Mouse (Mus musculus): ENCODE measurements around the gene Ppfia1.

The Ppfia1 gene

DNA sequence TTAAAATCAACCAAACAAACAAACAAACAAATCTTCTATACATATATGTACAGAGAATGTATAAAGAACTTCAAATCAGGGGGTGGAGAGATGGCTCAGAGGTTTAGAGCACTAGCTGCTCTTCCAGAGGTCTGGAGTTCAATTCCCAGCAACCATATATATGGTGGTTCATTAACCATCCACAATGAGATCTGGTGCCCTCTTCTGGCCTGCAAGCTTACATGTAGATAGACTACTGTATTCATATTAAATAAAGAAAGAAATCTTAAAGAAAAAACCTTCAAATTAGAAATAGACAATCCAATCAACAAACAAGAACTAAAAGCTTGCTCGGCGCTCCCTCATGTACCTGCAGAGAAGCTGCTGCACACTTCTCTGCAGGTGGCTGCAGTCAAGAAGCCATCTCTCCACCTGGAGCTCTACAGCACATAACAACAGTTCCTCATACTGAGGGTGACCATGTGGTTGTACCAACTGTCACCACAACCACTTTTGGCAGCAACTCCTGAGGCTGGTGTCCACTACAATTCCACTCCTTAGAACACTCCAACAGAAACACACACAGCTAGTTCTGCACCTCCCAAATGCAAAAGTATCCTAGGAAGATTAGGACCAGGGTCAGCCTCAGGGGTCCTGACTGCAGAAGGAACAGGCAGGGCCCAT is 3.5 kb downstream of the Ppfia1 start:
- DNase-seq: peak; percentile 96

DNA sequence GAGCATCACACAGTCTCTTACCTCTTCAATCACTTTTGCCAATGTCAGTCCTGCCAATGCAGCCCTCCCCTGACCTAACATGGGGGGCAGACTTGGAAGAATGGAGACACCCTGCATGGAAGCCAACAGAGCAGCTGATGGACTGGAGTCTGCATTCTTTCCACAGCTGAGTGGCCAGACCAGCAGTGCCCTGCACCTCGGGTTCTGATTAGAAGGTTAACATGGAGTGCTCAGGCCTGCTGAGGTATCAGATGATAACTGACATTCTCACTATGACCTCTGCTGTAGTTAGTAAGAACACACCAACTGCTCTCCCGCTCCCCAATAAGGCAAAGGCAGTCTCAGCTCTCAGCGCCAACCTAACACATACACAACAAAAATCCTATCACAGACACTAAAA is 8.3 kb downstream of the Ppfia1 start:
- DNase-seq: peak; percentile 51

DNA sequence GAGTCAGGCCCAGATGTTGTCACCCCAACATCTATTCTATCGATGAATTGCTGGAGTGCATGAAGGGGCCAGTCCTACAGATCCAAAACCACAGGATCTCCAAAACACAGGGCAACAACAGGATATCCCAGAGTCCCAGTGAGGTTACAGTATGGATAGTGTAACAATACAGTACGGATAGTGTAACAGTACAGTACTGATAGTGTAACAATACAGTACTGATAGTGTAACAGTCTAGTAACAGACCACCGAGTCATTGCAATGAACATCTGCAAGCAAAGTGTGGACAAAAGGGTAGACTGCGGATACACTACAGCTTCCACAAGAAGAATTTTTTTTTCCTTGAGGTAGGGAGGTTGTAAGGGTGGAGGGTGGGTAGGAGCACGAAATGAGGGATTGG is 12.2 kb downstream of the Ppfia1 start:
- no peak for DNase-seq

DNA sequence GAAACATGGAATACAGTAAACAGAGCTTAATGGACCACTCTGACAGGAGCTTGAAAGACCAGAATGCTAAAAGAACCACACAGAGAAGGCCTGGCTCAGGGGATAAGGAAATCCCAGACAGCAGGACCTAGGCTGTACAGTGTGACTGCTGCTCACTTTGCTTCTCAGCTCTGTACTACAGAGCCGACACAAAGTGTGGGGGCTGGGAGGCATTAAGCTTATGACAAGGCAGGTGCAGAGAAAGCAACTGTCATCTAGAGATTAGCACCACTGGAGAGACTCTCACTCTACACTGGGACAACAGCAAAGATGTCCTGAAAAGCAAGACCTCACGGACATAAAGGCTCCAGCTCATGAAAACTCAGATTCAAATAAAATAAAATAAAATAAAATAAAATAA is 14.4 kb downstream of the Ppfia1 start:
- no peak for DNase-seq

DNA sequence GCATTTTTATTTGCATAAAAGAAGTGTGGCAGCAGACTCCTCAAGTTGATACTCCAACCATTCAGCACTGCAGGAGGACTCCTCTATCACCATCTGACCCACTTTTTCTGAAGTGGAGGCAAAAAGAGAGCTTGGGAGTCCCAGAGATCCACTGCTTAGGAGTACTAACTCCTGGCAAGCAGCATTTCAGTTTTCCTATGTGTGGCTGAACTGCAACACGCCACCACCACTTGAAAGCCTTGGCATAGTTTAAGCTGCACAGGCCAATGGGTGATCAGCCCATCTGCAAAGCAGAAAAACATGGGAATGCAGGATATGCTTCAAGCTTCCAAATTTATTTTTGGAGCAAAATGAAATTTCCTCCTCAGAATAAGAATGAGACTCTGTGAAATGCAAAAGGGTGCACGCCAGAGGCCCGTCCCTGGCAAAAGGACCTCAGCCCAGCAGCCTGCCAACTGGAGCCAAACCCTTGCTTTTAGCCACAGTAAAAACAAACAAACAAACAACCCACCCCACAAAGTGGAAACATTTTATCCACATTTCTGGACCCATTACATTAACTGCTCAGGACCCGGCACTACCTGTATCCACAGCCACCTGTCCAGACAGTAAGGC is 15.4 kb downstream of the Ppfia1 start:
- DNase-seq: no peak

DNA sequence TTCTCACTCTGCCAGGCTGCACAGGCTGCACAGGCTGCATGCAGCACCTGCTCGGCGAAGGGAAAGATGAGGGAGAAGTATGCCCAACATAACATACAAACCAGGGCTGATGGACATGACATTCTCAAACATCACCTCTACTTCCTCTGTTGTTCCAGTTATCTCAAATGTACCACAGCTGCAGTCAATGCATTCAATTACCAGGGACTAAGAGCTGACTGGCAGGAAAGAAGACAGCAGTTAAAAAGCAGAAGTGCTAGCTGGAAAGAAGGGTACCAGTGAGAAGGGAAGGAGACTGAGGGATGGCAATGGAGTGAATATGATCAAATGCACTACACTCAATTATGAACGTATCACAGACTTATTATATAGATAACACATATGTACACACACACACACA is 17.2 kb downstream of the Ppfia1 start:
- no peak for DNase-seq

DNA sequence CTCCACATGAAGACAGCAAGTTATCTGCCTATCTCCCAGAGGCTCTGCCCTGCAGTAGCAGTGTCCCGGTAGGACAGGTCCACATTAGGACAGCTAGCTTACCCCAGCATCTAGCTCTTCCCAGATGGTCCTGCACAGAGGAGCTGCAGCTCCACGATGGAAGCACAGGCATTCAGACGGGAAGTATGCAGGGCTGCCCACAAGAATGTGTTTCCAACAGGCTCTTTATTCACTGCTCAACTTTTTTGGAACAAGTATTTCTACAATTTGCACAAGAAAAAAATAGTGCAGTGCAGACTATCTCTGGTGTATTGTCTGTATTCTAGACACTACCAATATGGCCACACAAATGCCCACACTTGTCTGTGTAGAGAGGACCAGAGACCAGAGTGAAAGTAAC is 18.8 kb downstream of the Ppfia1 start:
- no peak for DNase-seq

DNA sequence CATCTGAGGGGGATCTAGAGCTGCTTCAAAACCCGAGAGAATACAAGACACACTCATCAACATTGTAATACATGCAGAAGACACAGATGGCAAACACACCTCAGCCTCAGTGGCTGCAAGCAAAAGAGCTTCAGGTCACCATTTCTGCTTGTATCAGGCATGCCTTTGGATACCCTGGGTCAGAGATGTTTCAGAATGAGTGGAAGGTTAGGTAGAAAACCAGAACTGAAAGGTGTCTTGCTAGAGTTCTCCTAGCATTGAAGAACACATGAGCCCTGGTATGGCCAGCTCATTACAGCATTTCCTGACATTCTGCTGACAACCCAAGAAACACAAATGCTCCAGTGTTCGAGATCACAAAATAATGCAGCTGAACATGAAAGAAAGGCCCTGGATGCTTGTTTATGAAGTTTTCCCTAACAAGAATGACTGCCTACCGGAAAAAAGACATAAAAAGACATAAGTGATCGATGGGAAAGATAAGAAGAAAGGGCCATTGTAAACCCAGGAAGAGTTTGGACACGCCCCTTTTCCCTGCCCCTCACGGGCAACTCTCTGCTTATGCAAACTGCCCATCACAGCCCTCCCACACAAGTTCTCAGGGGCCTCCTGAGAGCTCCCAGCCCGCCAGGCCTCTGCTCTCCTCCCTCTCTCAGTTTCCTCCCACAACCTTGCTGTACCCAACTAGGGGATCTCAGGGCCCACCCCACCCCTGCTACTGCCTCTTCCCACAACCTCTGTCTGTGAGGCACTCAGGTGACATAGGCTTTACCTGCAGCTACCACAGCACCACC is 21.7 kb downstream of the Ppfia1 start:
- no peak for DNase-seq

DNA sequence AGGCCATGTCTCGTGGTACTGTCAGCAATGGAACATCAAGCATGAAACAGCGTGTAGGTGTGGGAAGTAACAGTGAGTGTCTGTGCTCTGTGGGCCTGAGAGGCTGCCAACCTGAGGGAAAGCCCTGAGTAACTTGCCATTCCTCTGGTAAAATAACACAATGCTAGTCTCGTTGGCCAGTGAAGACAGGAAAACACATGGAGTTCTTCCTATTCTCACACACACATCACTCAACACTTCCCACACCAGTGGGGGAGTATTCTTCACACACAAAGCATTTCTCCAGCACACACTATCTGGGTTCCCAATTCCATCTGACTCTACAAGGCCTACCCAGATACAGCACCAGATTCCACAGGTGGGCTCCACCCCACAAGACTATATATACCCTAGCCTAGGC is 23.7 kb downstream of the Ppfia1 start:
- DNase-seq: no peak

DNA sequence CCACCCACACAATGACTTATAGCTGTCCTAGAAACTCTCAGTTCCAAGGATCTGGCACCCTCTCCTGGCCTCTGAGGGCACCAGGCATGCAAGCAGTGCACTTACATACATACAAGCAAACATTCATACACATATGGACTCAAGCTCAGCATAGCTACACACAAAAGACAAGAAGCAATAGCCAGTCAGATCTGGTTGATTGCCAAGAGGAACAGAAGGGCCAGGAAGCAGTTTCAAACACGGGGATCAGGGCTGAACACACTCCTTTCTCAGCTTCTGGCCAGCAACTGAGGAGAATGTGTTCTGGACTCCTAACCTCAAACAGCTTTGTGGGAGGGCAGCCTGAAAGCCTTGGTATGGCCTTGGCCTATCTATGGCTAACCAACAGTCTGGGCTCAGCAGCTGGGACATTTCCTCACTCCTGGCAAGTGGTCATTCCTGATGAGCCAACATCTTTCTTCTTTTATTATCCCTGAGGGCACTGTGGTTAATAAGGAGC is 25.8 kb downstream of the Ppfia1 start:
- peak; percentile 81 for DNase-seq

DNA sequence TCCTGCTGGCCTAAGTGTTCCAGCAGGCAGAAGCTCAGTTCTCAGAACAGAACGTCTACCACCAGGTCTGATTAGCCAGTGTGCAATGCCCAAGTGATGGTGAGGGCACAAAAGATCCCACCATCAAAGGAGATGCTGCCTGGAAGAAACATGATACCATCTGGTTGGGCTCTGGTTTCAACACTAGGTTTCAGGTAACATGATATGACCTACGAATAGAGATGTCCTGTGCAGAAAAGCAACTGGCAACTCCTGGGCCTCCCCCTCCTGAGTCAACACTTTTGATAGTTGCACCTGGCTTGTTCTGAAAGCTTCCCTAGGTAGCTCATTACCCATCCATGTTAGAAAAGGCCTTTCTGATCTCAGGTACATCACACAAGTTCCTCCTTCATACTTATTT is 26.9 kb downstream of the Ppfia1 start:
- DNase-seq: no peak

DNA sequence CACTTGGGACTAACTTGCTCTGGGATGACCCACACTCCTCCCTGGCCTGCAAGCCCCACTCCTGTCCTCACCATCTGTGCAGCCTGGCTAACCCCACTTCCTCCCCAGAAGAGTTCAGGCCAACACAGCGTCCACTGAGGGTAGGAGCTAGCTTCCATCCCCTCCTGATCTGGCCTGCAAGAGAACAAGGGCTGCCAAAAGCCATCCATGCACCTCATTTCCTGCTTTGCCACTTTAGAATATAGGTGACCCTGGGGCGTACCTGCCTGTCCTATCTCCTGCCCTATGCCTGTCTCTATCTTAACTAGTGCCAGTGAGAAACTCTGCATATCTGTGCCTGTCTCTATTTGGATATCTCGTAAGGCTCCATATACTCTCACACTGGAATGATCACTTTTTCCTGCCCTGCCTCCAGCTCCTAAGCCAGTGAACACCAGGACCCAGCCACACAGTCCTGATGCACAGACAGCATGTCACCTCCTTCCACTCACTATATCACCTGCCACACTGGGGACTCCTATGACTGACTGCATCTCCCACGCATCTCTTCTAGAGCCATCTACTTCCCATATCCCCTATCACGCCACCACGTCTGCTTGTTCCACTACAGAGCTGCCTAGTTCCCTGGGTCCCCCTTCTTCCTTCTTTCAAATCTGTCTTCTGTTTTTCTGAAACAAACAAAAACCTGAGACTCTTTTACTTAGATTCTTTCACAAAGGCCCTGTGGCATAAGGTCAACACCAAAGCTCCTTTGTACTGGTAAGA is 28.9 kb downstream of the Ppfia1 start:
- peak; percentile 92 for DNase-seq

DNA sequence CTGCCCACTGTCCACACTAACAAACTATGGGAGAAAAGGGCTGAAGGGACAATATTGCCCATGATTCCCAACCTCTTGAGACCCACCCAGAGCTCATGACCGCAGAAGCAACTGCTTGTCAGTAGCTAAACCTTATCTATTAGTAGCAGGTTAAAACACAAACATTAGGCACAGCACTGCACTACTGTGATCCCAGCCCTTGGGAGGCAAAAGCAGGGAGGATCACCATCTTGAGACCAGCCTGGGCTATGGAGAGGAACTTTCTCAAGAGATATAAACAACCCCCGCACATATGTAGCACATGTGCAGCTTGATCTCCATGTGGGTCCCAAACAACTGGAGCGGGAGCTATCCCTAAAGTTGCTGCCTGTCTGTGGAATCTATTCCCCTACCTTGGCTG is 30.1 kb downstream of the Ppfia1 start:
- no peak for DNase-seq

DNA sequence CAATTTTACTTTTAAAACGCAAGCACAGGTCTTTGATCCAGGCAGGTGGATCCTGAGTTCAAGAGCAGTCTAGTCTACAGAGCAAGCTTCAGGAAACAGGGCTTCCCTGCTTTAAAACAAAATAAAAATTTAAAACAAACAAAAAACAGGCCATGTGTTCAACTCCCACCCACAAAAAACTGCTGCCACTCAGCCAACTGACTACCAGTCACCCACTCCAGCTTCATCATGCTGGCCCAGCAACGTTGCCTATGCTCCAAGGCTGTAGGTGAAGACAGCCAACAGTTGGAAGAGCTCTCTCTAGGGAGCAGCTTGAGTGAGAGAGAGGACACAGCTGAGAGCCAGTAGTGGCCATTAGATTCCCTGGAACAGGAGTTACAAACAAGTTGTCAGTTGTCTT is 31.6 kb downstream of the Ppfia1 start:
- no peak for DNase-seq

DNA sequence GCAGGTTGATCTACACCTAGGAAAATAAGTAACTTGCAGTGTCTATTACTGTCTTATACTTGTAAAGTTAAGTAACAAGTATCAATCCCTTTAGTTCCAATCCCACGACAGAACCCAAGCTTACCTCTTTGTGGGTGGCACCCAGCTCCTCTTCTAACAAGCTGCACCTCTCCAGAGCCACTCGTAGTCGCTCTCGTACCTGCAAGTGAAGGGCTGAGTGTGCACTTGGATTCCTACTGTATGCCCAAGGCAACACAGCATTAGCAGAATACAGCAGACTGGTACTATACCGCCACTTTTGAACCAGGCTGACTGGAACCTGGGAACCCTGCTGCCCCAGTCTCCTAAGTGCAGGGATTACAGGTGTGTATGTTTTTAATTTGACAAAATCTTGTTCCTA is 33.7 kb downstream of the Ppfia1 start:
- DNase-seq: no peak

DNA sequence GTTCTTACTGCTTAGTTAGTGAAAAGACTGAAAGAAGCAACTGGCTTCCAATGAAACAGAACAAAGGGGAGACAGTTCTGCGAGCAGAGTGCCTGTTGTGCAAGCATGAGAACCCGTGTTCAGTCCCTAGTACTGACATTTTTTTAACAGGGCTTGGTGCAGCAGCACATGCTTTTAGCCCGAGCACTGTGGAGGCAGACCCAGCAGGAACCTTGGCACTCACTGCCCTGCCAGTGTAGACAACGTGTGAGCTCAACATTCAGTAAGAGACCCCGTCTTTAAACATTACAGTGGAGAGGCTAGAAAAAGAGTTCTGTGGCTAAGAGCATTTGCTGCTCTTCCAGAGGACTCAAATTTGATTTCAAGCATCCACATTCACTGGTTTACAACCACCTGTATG is 36.8 kb downstream of the Ppfia1 start:
- peak; percentile 38 for DNase-seq

DNA sequence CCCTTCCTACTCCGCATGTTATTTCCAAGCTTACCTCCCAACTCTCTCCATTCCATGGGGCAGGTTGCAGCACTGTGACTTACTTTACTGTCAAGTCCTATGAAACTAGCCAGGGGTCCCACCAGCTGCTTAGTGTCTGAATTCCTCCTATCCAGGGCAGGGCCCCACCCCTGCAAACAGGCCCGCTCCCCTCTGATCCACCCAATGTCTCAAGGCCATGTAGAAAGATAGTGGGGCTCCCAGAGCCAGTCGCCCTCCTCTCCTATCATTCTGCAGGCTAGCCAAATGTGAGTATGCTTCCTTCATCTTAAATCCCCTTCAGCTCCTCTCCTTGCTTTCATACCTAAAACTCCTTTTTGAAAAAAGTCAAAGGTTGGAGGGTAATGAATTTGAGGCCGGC is 44.4 kb downstream of the Ppfia1 start:
- no peak for DNase-seq

DNA sequence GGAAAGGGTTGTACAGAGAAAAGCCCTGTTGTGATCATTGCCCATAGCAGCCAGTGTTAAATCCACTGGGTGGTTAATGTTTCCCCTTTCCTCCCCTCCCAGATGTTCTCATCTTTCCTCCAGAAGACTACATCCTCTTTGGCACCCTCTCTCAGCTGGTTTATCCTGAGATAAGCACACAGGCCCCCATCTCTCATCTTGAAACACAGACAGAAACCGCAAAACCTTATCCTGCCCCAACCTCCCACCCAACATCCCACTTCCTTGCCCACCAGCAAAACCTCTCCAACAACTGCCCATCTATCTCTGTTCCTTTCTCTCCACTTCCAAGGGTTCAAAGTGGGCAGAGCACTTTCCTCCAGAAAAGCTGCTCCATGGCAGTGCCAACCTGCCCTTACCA is 46.7 kb downstream of the Ppfia1 start:
- no peak for DNase-seq

DNA sequence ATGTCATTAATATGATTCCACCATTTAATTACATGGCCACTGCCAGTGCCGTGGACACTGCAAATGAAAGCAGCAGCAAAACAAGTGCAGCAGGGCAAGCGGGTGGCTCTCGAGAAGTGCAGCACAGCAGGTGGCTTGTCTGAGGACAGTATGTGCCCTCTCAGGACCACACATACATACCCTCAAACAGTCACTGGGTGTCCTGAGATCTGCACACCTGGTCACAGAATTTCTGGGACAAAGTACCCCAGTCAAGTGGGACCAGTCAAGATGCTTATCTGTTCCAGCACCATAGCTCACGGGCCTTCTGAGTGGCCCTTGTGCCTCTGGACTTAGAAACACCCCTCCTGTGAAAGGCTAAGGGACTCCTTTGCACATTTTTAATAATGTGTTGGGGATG is 49.6 kb downstream of the Ppfia1 start:
- DNase-seq: no peak

DNA sequence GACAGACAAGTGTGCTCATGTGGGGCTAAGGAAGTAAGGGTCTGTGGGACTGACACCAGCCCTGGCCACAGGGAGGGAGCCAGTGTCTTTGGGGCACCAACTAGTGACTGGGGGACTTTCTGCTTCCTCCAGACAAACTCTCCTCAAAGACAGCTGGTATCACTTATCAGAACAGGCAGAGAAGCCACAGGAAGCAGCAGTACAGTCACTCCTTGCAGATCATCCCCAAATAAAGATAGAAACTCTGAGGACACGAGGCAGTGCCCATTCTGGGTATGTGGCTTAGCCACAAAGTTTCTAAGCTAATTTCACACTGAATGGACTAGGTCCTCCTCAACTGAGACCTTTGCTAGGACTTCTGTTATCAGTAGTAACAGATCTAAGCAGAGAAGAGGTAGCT is 60.6 kb downstream of the Ppfia1 start:
- DNase-seq: no peak

DNA sequence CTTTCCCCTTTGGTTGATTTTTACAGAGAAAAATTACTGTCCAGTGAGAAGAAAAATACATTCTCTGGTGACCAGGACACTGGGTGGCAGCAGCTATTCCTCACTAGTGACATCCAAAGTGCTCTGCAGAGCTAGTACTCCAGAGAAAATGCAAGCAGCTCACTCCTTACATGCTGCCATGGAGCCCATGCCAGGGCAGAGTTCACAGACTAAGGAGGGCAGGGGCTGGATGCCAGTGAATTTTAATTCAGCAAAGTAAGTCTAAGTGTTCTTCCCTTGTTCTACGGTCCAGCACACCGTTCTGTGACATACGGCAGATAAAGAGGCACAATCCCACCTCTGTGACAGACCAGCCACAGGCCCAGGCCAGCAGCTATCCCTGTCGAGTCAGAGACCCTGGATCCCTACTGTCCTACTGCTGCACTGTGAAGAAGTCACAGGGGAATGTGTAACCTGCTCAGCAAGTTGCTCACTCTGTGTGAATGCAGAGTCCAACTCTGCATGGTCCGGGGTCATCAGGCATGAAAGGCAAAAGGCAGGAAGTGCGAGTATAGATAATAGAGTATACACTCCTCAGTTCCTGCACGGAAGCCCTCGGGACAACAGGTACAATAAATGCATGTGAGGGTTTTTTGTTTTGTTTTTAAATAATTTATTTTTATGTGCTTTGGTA is 63.2 kb downstream of the Ppfia1 start:
- DNase-seq: no peak

DNA sequence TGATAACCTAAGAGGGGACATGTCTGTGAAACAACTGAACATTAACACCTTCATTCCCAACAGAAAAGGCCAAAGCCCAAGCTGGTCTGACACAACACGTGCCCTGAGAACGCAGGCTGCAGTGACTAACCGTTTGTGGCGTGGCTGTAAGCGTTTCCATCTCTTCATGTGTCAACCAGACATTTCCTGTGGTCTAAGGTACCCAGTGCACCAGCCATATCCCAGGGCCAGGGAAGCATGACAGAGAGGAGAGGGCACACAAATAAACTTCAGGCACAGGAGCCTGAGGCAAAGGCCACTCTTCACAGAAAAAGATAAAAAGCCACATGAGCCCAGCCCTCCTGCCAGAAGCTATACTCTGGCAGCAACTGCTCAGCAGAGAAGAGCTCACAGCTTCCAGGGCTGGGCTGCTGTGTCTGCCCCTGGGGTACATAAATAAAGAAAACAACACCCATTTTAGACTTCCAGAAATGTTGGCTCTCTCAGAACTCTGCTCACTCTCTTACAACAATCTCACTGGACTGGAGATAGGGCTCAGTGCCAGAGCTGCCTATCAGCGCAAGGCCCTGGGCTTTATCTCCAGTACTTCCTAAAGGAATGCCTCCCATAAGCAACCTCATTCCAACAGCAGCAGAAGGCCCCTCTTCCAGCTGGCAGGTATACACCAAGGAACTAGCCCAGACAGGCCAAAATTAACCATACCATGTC is 64.3 kb downstream of the Ppfia1 start:
- no peak for DNase-seq

Measured in cerebellum, adult 9-10 months (tissue).